Mouse (Mus musculus) small intestine, adult 2 months (tissue): Measurements from ENCODE around the gene Osm.

Source experiments
- CTCF ChIP-seq: fragments of 200-500 bp; IDR thresholded peaks from 2 replicates; pipeline ENCODE4 v1.5.1; 2012; ENCODE audit warnings: low read depth, mild to moderate bottlenecking, control low read depth, inconsistent platforms, low read length, moderate library complexity, mixed read lengths; ENCODE audit not compliant: insufficient replicate concordance, insufficient read length; ENCODE audit errors: extremely low read depth
- POLR2A ChIP-seq: fragments of 200-500 bp; IDR thresholded peaks from 2 replicates; pipeline ENCODE4 v1.6.1; 2012; ENCODE audit warnings: low read depth, mild to moderate bottlenecking, control low read depth, inconsistent platforms, low read length, moderate library complexity

DNA sequence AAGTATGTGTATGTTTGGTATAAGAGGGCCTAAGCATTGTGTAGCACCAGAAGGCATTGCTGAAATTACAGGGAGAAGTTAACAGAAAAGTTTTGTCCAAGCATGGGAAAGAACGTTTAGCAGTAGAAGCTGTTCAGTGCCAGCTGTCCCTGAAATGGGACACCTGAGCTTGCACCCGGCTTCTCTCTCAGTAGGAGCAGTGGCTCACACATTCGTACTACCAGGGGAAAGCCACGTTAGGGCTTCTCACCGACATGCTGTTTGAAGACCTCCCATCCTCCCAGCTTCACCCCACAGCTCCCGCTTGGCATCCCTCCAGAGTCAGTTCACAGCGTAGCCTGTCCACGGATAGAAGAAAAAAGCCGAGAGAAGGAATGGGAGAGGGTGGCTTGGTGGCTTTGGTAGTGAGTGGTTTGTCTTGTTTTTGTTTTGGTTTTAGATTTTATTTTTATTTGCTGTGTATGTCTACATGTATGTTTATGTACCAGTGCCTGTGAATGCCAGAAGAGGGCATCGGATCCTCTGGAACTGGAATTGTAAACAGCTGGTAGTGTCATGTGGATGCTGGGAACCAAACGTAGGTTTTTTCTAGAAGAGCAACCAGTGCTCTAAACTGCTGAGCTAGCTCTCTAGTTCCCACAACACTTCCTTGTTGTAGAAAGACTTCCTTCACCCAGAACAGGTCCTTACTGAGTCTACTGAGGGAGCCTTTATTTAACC, 34.1 kb upstream of the Osm start:
- no peak for TF ChIP-seq CTCF
- TF ChIP-seq POLR2A = no peak
